Mouse (Mus musculus): Measurements from ENCODE around the gene AI837181. TPM values are rescaled to one million over a fixed set of nuclear protein-coding genes. Genes with fewer than 3 reads are reported as not detected.
A peak's percentile ranks its signal among the peaks of the same experiment; 100 is the strongest.
"Not testable (repeated sequence)": the region's sequence is repeated elsewhere in the genome, so short reads cannot be mapped to it uniquely, and the experiment has no call there.

AI837181 gene
- polyA plus RNA-seq, 1 experiment from 2014 or later: 63.6 TPM

- H3K4me3 ChIP-seq (ENCODE audit: low read depth, low read length): peak overlapping the region; percentile 94
- H3K27ac ChIP-seq (ENCODE audit: low read length): peak overlapping the region; percentile 91
- no peaks in the 10 kb centered on the region for H3K27me3 ChIP-seq (replicated peaks; ENCODE audit: insufficient read depth, low read length)
- peaks cover 12% of the 10 kb centered on the region; the same call in 1 of the 2 replicates for H3K4me1 ChIP-seq (ENCODE audit: insufficient read depth, low read depth, low read length)
- TF ChIP-seq EP300 (IDR thresholded peaks at IDR 0.05) (no peak), CTCF (IDR thresholded peaks at IDR 0.05) (no peak)
- WGBS: 11% methylated on average over 12 of the region's 12 CpGs
- DNase-seq (ENCODE audit: low spot score): peak; percentile 71
- peak overlapping the region; percentile 36; the same call in 1 of the 2 replicates for H3K9ac ChIP-seq (replicated peaks; ENCODE audit: low read depth)
- 0 out of 2 replicates have a peak, but pooled peaks cover under 1% of the 10 kb centered on the region for H3K36me3 ChIP-seq (ENCODE audit: insufficient read depth, low read length)
- 0 out of 2 replicates have a peak, but pooled peaks have one; percentile 20 for ATAC-seq
- H3K9me3 ChIP-seq (ENCODE audit: low read length): no peaks in the 10 kb centered on the region
- peak overlapping the region; percentile 67 for H3K4me2 ChIP-seq (replicated peaks; ENCODE audit: low read depth, low read length)
Measured at GRCm38 (mm10) chr19:5389647-5390046, 35.3 kb upstream of the AI837181 start.

- Histone ChIP-seq H3K27me3 (replicated peaks; ENCODE audit: insufficient read depth, low read length) (no peaks in the 10 kb centered on the region), H3K9ac (replicated peaks; ENCODE audit: low read depth) (no peak overlapping the region), H3K4me3 (ENCODE audit: low read depth, low read length) (no peak overlapping the region; the same call in 1 of the 2 replicates), H3K4me1 (ENCODE audit: insufficient read depth, low read depth, low read length) (peaks cover 12% of the 10 kb centered on the region; the same call in 1 of the 2 replicates), H3K27ac (ENCODE audit: low read length) (peak overlapping the region; percentile 91), H3K36me3 (ENCODE audit: insufficient read depth, low read length) (no peaks in the 10 kb centered on the region), H3K9me3 (ENCODE audit: low read length) (no peaks in the 10 kb centered on the region), H3K4me2 (replicated peaks; ENCODE audit: low read depth, low read length) (peak overlapping the region; percentile 67)
- 58% methylated on average over 8 of the region's 8 CpGs for WGBS
- TF ChIP-seq EP300 (IDR thresholded peaks at IDR 0.05) (no peak), CTCF (IDR thresholded peaks at IDR 0.05) (no peak)
- ATAC-seq (no peak), DNase-seq (ENCODE audit: low spot score) (no peak)
Measured at GRCm38 (mm10) chr19:5390416-5390815, 34.5 kb upstream of the AI837181 start.

GRCm38 (mm10) chr19:5392892-5393291, 32.1 kb upstream of the AI837181 start:
- Histone ChIP-seq H3K27ac (ENCODE audit: low read length) (no peak overlapping the region; the same call in 1 of the 2 replicates), H3K27me3 (replicated peaks; ENCODE audit: insufficient read depth, low read length) (no peaks in the 10 kb centered on the region), H3K4me2 (replicated peaks; ENCODE audit: low read depth, low read length) (no peak overlapping the region), H3K4me1 (ENCODE audit: insufficient read depth, low read depth, low read length) (peaks cover 7% of the 10 kb centered on the region; the same call in 1 of the 2 replicates), H3K9ac (replicated peaks; ENCODE audit: low read depth) (no peak overlapping the region), H3K36me3 (ENCODE audit: insufficient read depth, low read length) (no peaks in the 10 kb centered on the region), H3K9me3 (ENCODE audit: low read length) (no peaks in the 10 kb centered on the region), H3K4me3 (ENCODE audit: low read depth, low read length) (no peak overlapping the region)
- WGBS: 22% methylated on average over 4 of the region's 4 CpGs
- ATAC-seq (no peak), DNase-seq (ENCODE audit: low spot score) (peak; percentile 41)
- no peak for TF ChIP-seq EP300 (IDR thresholded peaks at IDR 0.05)
- no peak for TF ChIP-seq CTCF (IDR thresholded peaks at IDR 0.05)

- Histone ChIP-seq H3K27ac (ENCODE audit: low read length) (no peak overlapping the region), H3K27me3 (replicated peaks; ENCODE audit: insufficient read depth, low read length) (no peaks in the 10 kb centered on the region), H3K36me3 (ENCODE audit: insufficient read depth, low read length) (no peaks in the 10 kb centered on the region), H3K4me1 (ENCODE audit: insufficient read depth, low read depth, low read length) (peaks cover 7% of the 10 kb centered on the region; the same call in 1 of the 2 replicates), H3K4me3 (ENCODE audit: low read depth, low read length) (no peak overlapping the region), H3K9ac (replicated peaks; ENCODE audit: low read depth) (no peak overlapping the region), H3K9me3 (ENCODE audit: low read length) (no peaks in the 10 kb centered on the region), H3K4me2 (replicated peaks; ENCODE audit: low read depth, low read length) (no peak overlapping the region)
- ATAC-seq (no peak), DNase-seq (ENCODE audit: low spot score) (no peak)
- WGBS: 42% methylated on average over 10 of the region's 10 CpGs
- TF ChIP-seq EP300 (IDR thresholded peaks at IDR 0.05) (no peak), CTCF (IDR thresholded peaks at IDR 0.05) (no peak)
Measured at GRCm38 (mm10) chr19:5394168-5394567, 30.8 kb upstream of the AI837181 start.

- H3K27ac ChIP-seq (ENCODE audit: low read length): no peak overlapping the region
- H3K4me3 ChIP-seq (ENCODE audit: low read depth, low read length): no peak overlapping the region
- no peak overlapping the region for H3K9ac ChIP-seq (replicated peaks; ENCODE audit: low read depth)
- H3K27me3 ChIP-seq (replicated peaks; ENCODE audit: insufficient read depth, low read length): no peaks in the 10 kb centered on the region
- DNase-seq (ENCODE audit: low spot score): peak; percentile 26
- ATAC-seq: no peak
- no peak for TF ChIP-seq CTCF (IDR thresholded peaks at IDR 0.05)
- no peak for TF ChIP-seq EP300 (IDR thresholded peaks at IDR 0.05)
- H3K9me3 ChIP-seq (ENCODE audit: low read length): no peaks in the 10 kb centered on the region
- WGBS: 63% methylated on average over 4 of the region's 4 CpGs
- no peak overlapping the region for H3K4me2 ChIP-seq (replicated peaks; ENCODE audit: low read depth, low read length)
- no peaks in the 10 kb centered on the region for H3K36me3 ChIP-seq (ENCODE audit: insufficient read depth, low read length)
- H3K4me1 ChIP-seq (ENCODE audit: insufficient read depth, low read depth, low read length): no peaks in the 10 kb centered on the region
Measured at GRCm38 (mm10) chr19:5395371-5395770, 29.6 kb upstream of the AI837181 start.

- not testable (repeated sequence) for H3K4me3 ChIP-seq (ENCODE audit: low read depth, low read length); H3K36me3 ChIP-seq (ENCODE audit: insufficient read depth, low read length); ATAC-seq; H3K9me3 ChIP-seq (ENCODE audit: low read length); H3K4me2 ChIP-seq (replicated peaks; ENCODE audit: low read depth, low read length); H3K4me1 ChIP-seq (ENCODE audit: insufficient read depth, low read depth, low read length); H3K27me3 ChIP-seq (replicated peaks; ENCODE audit: insufficient read depth, low read length); DNase-seq (ENCODE audit: low spot score); H3K9ac ChIP-seq (replicated peaks; ENCODE audit: low read depth); H3K27ac ChIP-seq (ENCODE audit: low read length)
- 65% methylated on average over 3 of the region's 4 CpGs for whole genome bisulfite sequencing
Measured at GRCm38 (mm10) chr19:5401073-5401472, 23.9 kb upstream of the AI837181 start.

- peak; percentile 59 for DNase-seq (ENCODE audit: low spot score)
- WGBS: 59% methylated on average over 8 of the region's 8 CpGs
- Histone ChIP-seq H3K36me3 (ENCODE audit: insufficient read depth, low read length) (no peaks in the 10 kb centered on the region), H3K4me2 (replicated peaks; ENCODE audit: low read depth, low read length) (no peak within 1 kb of the TSS), H3K9ac (replicated peaks; ENCODE audit: low read depth) (no peak within 1 kb of the TSS), H3K27ac (ENCODE audit: low read length) (0 out of 2 replicates have a peak within 1 kb of the TSS, but pooled peaks have one; percentile 14), H3K4me3 (ENCODE audit: low read depth, low read length) (no peak within 1 kb of the TSS), H3K4me1 (ENCODE audit: insufficient read depth, low read depth, low read length) (no peaks in the 10 kb centered on the region), H3K27me3 (replicated peaks; ENCODE audit: insufficient read depth, low read length) (no peaks in the 10 kb centered on the region), H3K9me3 (ENCODE audit: low read length) (no peaks in the 10 kb centered on the region)
- no peak for TF ChIP-seq EP300 (IDR thresholded peaks at IDR 0.05)
- TF ChIP-seq CTCF (IDR thresholded peaks at IDR 0.05): peak; percentile 25
- no peak; the same call in 1 of the 2 replicates for ATAC-seq
Measured at GRCm38 (mm10) chr19:5402293-5402692, 22.7 kb upstream of the AI837181 start, which contains the start of gene Tsga10ip. TSS of gene Tsga10ip (minus strand) at chr19:5402526.

Measured in lung, postnatal 0 days (tissue).